Mouse (Mus musculus) ES-E14 (cell line): ENCODE measurements around the gene Safb2.

Experiments used
- CHD2 ChIP-seq: IDR thresholded peaks from 2 replicates; pipeline ENCODE4 v1.6.1; 2014; ENCODE audit warnings: mild to moderate bottlenecking, low read depth, low read length, inconsistent platforms
- HCFC1 ChIP-seq: IDR thresholded peaks from 2 replicates; pipeline ENCODE4 v1.6.1; 2012; ENCODE audit warnings: low read length, inconsistent platforms, borderline replicate concordance; ENCODE audit not compliant: insufficient read depth
- ZC3H11A ChIP-seq: IDR thresholded peaks from 2 replicates; pipeline ENCODE4 v1.6.1; 2012; ENCODE audit warnings: low read depth, mild to moderate bottlenecking, inconsistent platforms, low read length, borderline replicate concordance

DNA sequence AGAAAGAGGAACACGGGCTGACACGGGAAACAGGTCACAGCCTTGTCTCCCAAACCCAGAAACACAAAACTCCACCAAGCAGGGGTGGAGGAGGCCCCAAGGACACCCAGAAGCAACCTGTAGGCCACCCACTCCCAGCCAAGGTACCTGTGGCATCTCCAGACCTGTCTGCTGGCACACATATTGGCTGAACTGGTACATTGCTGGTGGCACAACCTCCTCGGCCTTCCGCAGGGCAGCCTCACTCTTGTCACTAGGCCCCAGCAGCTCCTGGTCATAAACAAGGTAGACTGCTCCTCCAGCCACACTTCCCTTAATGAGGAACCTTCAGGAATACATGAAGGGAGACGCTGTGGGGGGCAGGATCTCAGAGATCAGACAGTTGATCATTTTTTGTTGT is 24.3 kb upstream of the Safb2 start:
- TF ChIP-seq HCFC1 (no peak), ZC3H11A (no peak), CHD2 (no peak)
